Mouse (Mus musculus) right cerebral cortex, postnatal 14 days (tissue): ENCODE results near the gene Il7r.

Experiments
- DNase-seq: peaks from one replicate; pipeline ENCODE4 v3.0.0; 2022

Il7r gene

GRCm38 (mm10) chr15:9471053-9471685 lies 58.8 kb downstream of the Il7r start:
- no peak for DNase-seq

- DNase-seq: no peak
Measured at GRCm38 (mm10) chr15:9464039-9464438, 65.9 kb downstream of the Il7r start.

GRCm38 (mm10) chr15:9463521-9464027 lies 66.4 kb downstream of the Il7r start:
- no peak for DNase-seq
